Mouse (Mus musculus): ENCODE results near the gene Ifnlr1.
A peak's percentile ranks its signal among the peaks of the same experiment; 100 is the strongest.
"Not testable (repeated sequence)": the region's sequence is repeated elsewhere in the genome, so short reads cannot be mapped to it uniquely, and the experiment has no call there.

Gene Ifnlr1

GRCm38 (mm10) chr4:135686568-135686953, 474 bp downstream of the Ifnlr1 start:
- no peak for DNase-seq

DNA sequence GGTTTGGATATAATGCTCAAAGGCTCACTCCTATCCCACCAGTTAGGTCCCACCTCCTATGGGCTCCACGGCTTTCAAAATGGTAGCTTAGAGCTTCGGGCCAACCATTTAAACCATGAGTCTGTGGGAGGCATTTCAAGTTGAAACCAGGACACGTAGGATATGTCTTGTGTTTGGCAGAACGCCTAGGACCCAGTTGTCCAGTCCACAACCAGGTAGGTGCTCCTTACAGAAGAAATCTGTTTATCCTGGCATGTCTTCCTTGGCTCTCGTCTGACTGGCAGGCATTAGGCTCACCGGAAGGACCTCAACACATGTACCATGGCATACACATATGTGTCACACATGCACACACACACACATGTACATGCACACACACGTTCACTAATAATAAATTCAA, 3.7 kb downstream of the Ifnlr1 start:
- no peak for DNase-seq

GRCm38 (mm10) chr4:135690241-135690640, 4.2 kb downstream of the Ifnlr1 start:
- no peak for DNase-seq

- DNase-seq: no peak
Observed at GRCm38 (mm10) chr4:135692916-135693315, 6.8 kb downstream of the Ifnlr1 start.

DNA sequence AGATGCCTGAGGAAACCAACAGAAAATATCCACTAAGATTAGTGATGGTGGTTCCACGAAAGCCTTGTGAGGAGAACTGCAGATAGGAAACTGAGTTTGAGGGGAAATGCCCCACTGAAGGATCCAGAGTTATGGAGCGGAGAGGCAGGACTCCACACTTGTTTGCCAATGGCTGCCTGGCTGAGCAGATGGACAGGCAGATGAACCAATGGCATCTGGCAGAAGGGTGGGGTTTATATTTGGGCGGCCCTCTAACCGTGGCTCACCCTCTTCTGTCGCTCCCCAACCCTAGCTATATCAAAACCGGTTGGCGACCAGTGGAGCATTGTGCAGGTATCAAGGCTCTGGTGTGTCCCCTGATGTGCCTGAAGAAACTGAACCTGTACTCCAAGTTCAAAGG, 12.4 kb downstream of the Ifnlr1 start:
- no peak for DNase-seq

DNA sequence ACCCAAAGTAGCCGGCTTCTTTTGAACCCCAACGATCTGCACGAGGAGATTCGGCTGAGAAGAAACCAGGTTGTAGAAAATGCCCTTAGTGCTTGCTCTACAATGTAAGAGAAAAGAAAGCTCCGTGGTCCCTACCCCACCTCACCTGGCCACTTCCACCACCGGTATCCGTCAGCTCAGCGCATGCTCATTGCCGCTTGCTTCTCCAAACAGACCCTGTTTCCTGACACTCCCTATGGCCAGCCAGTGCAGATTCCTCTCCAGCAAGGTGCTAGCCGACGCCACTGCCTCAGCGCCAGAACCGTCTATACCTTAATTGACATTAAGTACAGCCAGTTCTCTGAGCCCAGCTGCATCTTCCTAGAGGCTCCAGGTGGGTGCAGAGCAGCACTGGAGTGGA, 17.4 kb downstream of the Ifnlr1 start:
- peak; percentile 92 for DNase-seq

- peak; percentile 98 for DNase-seq
Observed at GRCm38 (mm10) chr4:135704016-135704415, 17.9 kb downstream of the Ifnlr1 start.

GRCm38 (mm10) chr4:135706045-135706444, 20.0 kb downstream of the Ifnlr1 start:
- DNase-seq: no peak

DNA sequence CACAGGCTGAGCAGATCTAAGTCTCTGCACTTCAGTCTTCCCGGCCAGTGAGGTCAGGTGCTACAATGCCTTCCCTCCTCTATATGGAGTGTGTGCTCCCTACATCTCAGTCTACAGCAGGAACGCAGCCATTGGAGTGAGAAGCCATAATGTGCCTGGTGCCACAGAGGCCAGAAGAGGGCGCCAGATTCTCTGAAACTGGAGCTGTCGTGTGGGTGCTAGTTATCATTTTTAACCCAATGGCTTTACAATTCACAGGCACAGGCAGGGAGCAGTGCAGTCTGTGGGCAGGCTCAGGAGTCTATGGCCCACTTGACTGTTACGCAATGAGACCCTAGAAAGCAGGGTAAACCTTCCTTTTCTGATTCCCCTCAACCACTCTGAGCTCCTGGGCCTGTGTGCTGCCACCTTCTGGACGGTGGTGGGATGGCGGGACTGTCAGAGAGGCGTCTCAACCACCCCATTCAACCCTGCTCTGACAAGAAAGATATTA, 23.0 kb downstream of the Ifnlr1 start:
- peak; percentile 96 for DNase-seq

GRCm38 (mm10) chr4:135709621-135710020, 23.5 kb downstream of the Ifnlr1 start:
- DNase-seq: peak; percentile 55

- no peak for DNase-seq
Observed at GRCm38 (mm10) chr4:135710392-135710791, 24.3 kb downstream of the Ifnlr1 start.

DNA sequence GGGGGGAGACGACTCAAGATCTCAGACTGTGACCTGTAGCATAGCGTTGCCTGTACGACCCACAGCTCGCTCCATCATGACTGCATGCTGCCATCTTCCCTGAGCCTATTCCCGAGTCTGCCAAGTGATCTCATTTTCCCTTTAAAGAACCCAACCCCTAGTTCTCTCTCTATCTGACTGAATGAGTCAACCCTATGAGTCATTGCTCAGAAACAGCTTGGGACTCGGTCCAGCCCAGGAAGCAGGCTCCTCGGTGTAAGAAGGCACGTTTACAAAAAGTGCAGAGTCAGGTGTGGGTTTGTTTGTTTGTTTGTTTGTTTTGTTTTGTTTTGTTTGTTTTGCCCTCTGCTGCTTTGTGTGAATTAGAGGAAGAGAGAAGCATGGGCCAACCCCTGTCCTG, 28.7 kb downstream of the Ifnlr1 start:
- DNase-seq: no peak

GRCm38 (mm10) chr4:135716438-135716837, 30.4 kb downstream of the Ifnlr1 start:
- DNase-seq: not testable (repeated sequence)

- DNase-seq: no peak
Observed at GRCm38 (mm10) chr4:135722540-135723290, 36.6 kb downstream of the Ifnlr1 start.

- no peak for DNase-seq
Observed at GRCm38 (mm10) chr4:135726416-135726815, 40.3 kb downstream of the Ifnlr1 start.

DNA sequence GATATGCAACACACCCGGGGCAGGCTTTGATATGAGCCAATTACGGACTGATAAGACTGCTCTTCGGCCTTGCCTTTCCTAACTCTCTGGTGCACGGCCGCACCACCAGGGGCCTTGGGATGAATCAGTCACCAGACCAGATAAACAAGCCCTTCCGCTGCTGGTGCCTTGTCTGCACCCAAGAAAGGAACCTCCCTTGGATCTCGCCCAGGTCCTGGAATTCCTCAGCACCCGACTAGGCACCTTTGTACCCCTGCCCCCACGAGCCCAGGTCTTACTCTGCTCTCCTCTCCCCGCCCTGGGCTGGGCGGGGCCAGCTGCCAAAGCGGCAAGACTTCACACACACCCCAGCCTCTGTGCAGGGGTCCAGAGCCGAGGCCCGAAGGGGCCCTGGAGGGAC, 41.7 kb downstream of the Ifnlr1 start, which contains the start of gene Il22ra1:
TSS of gene Il22ra1 (plus strand) at position 356 of the 400 bp plus-strand sequence.
- DNase-seq: no peak

DNA sequence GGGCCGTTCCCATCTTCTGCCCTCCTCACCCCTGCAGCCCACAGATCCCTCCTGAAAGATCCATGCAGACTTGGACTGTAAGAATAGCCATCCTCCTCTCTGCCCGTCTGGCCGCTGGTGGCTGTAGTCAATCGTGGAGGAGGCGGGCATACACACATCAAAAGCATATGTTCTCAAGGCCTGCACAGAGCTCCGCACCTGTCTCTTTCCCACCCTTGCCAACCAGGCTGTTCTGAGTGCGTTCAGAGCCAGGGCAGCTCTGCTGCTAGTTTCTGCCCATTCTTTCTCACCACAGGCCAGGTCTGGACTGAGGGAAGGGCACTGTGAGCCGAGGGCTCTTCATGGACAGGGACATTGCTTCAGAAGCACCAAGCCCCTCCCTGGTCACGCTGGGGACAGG, 44.1 kb downstream of the Ifnlr1 start:
- no peak for DNase-seq

GRCm38 (mm10) chr4:135730951-135731350, 44.9 kb downstream of the Ifnlr1 start:
- DNase-seq: peak; percentile 84

DNA sequence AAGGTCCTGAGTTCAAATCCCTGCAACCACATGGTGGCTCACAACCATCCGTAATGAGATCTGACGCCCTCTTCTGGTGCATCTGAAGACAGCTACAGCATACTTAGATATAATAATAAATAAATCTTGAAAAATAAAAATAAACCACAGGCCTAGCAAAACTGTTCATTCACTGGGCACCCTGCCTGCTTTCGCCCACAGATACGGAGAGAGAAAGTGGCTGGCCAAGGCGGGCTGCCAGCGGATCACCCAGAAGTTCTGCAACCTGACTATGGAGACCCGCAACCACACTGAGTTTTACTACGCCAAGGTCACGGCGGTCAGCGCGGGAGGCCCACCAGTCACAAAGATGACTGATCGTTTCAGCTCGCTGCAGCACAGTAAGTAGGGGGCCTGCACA, 47.8 kb downstream of the Ifnlr1 start:
- no peak for DNase-seq

GRCm38 (mm10) chr4:135736903-135737302, 50.8 kb downstream of the Ifnlr1 start:
- DNase-seq: no peak

- DNase-seq: no peak
Observed at GRCm38 (mm10) chr4:135738237-135738636, 52.1 kb downstream of the Ifnlr1 start.

DNA sequence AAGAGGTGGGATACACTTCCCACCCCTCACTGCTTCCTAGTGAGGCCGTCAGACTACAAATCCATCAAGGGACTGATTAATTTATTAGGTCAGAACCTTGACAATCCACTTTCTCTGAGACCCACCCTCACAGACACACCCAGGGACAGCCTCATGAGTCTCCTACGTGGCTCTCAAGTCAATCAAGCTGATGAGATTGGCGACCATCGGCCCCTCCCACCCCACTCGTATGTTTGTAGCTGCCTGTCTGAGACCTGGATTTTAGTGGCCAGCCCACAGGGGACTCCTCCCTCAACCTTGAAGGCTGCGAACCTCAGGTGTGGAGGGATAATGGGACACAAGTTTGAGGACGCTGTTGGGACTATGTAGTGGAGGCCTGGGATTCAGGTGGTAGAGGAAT, 53.1 kb downstream of the Ifnlr1 start:
- DNase-seq: no peak

DNA sequence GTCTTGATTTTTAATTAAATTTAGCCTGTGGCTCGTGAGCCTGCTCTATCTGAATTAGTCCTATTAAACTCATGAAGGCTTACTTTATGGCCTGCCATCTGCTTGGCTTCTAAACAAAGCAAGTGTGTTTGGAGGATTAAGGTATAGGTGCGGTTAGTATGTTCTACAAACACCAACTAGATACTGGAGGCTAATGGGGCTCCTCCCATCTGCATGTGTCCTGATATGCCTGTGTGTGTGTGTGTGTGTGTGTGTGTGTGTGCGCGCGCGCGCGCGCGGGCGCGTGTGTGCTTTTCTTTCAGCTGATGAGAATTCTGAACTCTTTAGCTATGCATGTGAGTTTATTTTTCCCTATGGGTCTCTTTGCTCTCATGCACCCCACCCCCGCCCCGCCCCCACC, 53.6 kb downstream of the Ifnlr1 start:
- no peak for DNase-seq

DNA sequence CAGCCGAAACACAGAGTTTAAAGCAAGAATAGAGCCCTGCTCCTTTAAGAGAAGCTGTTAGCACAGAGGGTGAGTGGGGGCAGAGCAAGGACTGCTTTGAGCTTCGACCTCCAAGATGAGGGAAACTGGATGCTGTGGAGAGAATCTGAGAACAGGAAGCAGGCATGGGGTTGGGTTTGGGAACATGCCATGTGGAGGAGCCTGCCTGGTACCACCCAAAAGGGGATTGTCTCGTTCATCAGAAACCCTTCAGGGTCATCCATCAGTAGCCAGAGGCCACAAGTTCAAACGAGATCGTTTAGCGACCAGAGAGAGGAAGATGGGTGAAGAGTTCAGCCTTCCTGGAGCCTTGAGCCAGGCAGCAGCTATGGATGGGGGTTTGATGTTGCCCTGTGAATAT, 57.4 kb downstream of the Ifnlr1 start:
- no peak for DNase-seq

Measured in heart, adult 11 months (tissue).